Mouse (Mus musculus) hindbrain, embryonic 16.5 days (tissue): ENCODE results near the gene Ezr. TPM values are rescaled to one million over a fixed set of nuclear protein-coding genes. Genes with fewer than 3 reads are reported as not detected.
"Not testable (repeated sequence)": the region's sequence is repeated elsewhere in the genome, so short reads cannot be mapped to it uniquely, and the experiment has no call there.

Experiments used
- ATAC-seq: fragments of 200-750 bp; cut with Nextera tagmentation; 2 replicates; pipeline ENCODE4 v1.8.0; 2017; ENCODE audit warnings: moderate TSS enrichment, moderate library complexity
- H3K27ac ChIP-seq: fragments of 300-500 bp; sonication (generic); 2 replicates; pipeline ENCODE4 v1.5.1; 2014; ENCODE audit warnings: low read depth, mild to moderate bottlenecking, control low read depth, low read length, moderate library complexity
- H3K27me3 ChIP-seq: fragments of 300-500 bp; sonication (generic); replicated peaks from 2 replicates; pipeline ENCODE4 v1.6.1; 2014; ENCODE audit warnings: low read length; ENCODE audit not compliant: control insufficient read depth, insufficient read depth
- H3K36me3 ChIP-seq: fragments of 300-500 bp; sonication (generic); 2 replicates; pipeline ENCODE4 v1.6.1; 2014; ENCODE audit warnings: mild to moderate bottlenecking, low read length, moderate library complexity, mixed read lengths; ENCODE audit not compliant: control insufficient read depth, insufficient read depth
- H3K4me1 ChIP-seq: fragments of 300-500 bp; sonication (generic); 2 replicates; pipeline ENCODE4 v1.6.1; 2014; ENCODE audit warnings: low read depth, low read length; ENCODE audit not compliant: control insufficient read depth, insufficient read depth
- H3K4me2 ChIP-seq: fragments of 300-500 bp; sonication (generic); 2 replicates; pipeline ENCODE4 v1.6.1; 2014; ENCODE audit warnings: mild to moderate bottlenecking, low read length, control low read depth, moderate library complexity
- H3K4me3 ChIP-seq: fragments of 300-500 bp; sonication (generic); 2 replicates; pipeline ENCODE4 v1.5.1; 2014; ENCODE audit warnings: mild to moderate bottlenecking, low read length, control low read depth, moderate library complexity
- H3K9ac ChIP-seq: fragments of 300-500 bp; sonication (generic); 2 replicates; pipeline ENCODE4 v1.6.1; 2014; ENCODE audit warnings: low read depth, mild to moderate bottlenecking, control low read depth, low read length, moderate library complexity
- H3K9me3 ChIP-seq: fragments of 300-500 bp; sonication (generic); 2 replicates; pipeline ENCODE4 v1.6.1; 2014; ENCODE audit warnings: mild to moderate bottlenecking, low read length, moderate library complexity; ENCODE audit not compliant: control insufficient read depth
- WGBS: fragments of 180-500 bp; shearing (Covaris S2); extraction: QIAGEN DNeasy Blood & Tissue Kit; methylation state at CpG from one replicate; pipeline ENCODE4 v1.1.7; 2014; 5-methylcytosine and 5-hydroxymethylcytosine counted together
- polyA plus RNA-seq: library from polyadenylated mRNA; unstranded; fragments of >200 nt; fragmentation: Nextera tagmentation; extraction: Ambion mirVana; gene quantifications from 2 replicates; pipeline ENCODE4 v1.2.1, GENCODE M21; 2015

Gene Ezr
- polyA plus RNA-seq, 1 experiment from 2014 or later = 69.9 TPM

DNA sequence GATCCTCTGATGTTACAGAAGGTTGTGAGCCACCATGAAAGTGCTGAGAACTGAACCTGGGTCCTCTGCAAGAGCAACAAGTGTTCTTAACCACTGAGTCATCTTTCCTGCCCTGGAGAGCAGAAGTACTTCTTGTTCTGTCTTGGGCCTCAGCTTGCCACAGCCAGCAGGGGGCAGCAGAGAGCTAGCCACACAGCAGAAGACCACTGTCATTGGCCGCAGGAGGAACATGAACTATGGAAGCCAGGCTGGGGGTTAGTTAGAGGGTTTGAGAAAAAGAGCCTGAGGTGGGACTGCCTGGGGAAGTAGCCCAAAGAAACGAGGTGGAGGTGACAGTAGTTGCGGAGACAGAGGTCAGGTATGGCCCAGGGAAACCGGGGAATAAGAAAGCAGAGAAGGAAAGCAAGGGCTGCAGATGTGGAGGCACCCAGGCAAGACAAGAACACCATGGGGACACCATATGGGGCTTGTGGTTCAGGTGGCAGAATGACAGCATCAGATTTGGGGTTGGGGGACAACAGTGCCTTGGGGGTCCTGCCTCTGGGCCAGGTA is 85.3 kb downstream of the Ezr start:
- not testable (repeated sequence) for H3K4me2 ChIP-seq, H3K27ac ChIP-seq, H3K36me3 ChIP-seq, H3K27me3 ChIP-seq, H3K9ac ChIP-seq, H3K4me1 ChIP-seq, H3K9me3 ChIP-seq, H3K4me3 ChIP-seq
- WGBS = 32% methylated on average over 3 of the region's 4 CpGs
- ATAC-seq = peak; percentile 57; the same call in 1 of the 2 replicates

DNA sequence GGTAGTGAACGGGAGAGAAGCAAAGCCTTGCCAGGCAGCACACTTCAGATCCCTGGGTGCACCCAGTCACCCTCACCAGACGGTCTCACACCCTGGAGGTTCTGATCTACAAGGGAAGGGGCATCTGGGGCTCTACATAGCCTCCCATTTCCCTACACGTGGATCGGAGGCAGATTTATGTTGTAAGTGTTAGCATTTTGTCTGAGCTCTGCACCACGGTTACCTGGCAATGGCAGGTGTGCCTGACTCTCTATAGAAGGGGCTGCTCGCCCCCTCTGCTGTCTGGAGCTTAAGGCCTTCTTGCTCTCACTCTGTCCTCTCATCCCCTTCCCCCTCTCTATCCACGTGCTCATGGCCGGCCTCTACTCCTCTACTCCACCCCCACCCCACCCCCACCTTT is 86.1 kb downstream of the Ezr start:
- WGBS = 55% methylated on average over 7 of the region's 8 CpGs
- not testable (repeated sequence) for H3K9ac ChIP-seq, H3K4me2 ChIP-seq, H3K4me3 ChIP-seq, H3K27me3 ChIP-seq, H3K27ac ChIP-seq, H3K4me1 ChIP-seq, H3K36me3 ChIP-seq, H3K9me3 ChIP-seq
- ATAC-seq = 0 out of 2 replicates have a peak, but pooled peaks have one; percentile 34

DNA sequence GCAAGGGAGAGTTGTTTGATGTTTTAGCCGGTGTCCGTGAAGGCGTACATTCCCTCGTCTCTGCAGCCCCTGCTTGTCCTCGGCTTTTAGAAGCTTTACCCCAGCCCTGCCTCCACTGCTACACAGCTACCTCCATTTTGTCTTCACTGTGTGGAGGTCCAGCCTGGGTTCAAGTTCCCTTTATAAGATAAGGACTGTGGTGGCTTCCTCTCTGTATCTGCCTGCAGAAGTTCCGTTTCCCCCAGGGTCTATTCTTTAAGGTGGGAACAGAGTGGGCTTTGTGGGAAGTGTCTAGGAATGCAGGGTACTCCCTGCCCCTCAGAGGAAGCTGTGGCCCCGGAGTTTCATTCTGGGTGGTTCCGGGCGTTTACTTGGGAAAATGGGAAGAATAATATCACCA is 86.9 kb downstream of the Ezr start:
- WGBS = 85% methylated on average over 9 of the region's 9 CpGs
- H3K27ac ChIP-seq, H3K9ac ChIP-seq, H3K36me3 ChIP-seq, H3K9me3 ChIP-seq, H3K4me3 ChIP-seq, H3K4me1 ChIP-seq, H3K27me3 ChIP-seq, ATAC-seq, H3K4me2 ChIP-seq: not testable (repeated sequence)

DNA sequence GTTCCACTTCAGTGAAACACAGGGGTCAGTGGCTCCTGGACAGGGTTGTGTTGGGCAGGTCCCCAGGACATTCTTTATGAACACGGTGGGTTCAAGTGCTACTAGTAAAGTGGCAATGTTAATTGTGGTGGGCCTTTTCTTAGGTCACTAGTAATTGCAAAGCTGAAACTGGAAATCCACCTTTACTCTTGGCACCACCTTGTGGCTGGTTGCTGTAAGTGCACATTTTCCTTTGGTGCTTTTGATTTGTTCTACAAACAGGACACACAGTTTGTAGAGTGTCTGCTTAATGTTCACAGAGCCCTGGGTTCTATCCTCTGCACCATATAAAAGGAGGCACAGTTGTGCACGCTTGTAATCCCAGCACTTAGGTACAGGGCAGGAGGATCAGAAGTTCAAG is 91.0 kb downstream of the Ezr start:
- not testable (repeated sequence) for H3K27ac ChIP-seq, H3K4me3 ChIP-seq, H3K9me3 ChIP-seq, H3K36me3 ChIP-seq, ATAC-seq, H3K4me1 ChIP-seq, H3K27me3 ChIP-seq, H3K4me2 ChIP-seq, H3K9ac ChIP-seq
- 12% methylated on average over 2 of the region's 2 CpGs for WGBS

DNA sequence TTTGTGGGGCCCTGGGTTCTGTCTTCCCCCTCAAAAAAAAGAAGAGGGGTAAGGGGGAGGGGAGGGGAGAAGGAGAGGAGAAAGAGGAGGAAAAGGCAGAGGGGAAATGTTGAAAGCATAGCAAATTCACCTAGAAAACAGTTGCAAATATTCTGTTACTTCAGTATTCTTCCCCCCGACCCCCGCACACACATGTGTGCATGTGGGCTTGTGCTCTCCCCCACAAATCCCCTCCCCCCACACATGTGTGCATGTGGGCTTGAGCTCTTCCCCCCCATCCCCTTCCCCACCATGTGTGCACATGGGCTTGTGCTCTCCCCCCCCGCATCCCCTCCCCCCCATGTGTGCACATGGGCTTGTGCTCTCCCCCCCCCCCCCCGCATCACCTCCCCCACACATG is 93.2 kb downstream of the Ezr start:
- H3K9me3 ChIP-seq, H3K4me2 ChIP-seq, H3K27me3 ChIP-seq, H3K27ac ChIP-seq, H3K9ac ChIP-seq, H3K36me3 ChIP-seq, ATAC-seq, H3K4me3 ChIP-seq, H3K4me1 ChIP-seq: not testable (repeated sequence)
- WGBS = 90% methylated on average over 3 of the region's 4 CpGs

Other genes with a start within 250 kb of the Ezr start
- 43.5 and 53.9 TPM in 2 replicates for gene Dynlt1c, start 181.1 kb downstream of the Ezr start, polyA plus RNA-seq
- gene Dynlt1f, start 126.9 kb downstream of the Ezr start, polyA plus RNA-seq = 217 and 229 TPM in 2 replicates
- 1.2 and 1.5 TPM in 2 replicates for gene Sytl3, start 123.7 kb downstream of the Ezr start, polyA plus RNA-seq
- gene Rsph3b, start 165.9 kb upstream of the Ezr start, polyA plus RNA-seq = 61.3 and 63.2 TPM in 2 replicates
- gene Tagap1, start 178.4 kb upstream of the Ezr start, polyA plus RNA-seq = 50.3 and 51.4 TPM in 2 replicates
- gene Rnaset2b, start 187.8 kb upstream of the Ezr start, polyA plus RNA-seq = 121 and 138 TPM in 2 replicates
- 0.35 and 0.62 TPM in 2 replicates for gene Gm49721, start 196.1 kb upstream of the Ezr start, polyA plus RNA-seq
- gene Gm1604a, start 242.8 kb upstream of the Ezr start, polyA plus RNA-seq = not detected in 2 replicates